Mouse (Mus musculus): ENCODE measurements around the gene Atxn7l2.

Atxn7l2 gene

DNA sequence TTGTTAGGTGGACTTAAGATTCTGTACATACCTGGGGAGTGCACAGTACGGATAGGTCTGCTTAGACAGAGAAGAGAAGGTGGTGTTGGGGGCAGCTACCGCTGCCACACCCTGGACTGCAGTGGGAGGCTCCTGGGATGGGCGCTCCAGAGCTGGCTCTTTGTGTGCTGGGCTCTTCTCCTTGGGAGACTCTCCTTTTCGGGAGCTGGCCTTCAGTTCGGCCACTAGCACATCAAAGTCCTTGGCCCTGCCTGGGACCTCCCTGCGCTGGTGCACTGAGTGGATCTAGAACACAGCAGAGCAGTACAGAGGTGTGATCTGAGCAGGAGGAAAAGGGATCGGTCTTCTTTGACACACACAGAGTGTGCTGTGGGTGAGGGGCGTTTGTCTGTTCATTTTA, 5.1 kb downstream of the Atxn7l2 start:
- DNase-seq (ENCODE audit: low read depth, low spot score) = no peak

DNA sequence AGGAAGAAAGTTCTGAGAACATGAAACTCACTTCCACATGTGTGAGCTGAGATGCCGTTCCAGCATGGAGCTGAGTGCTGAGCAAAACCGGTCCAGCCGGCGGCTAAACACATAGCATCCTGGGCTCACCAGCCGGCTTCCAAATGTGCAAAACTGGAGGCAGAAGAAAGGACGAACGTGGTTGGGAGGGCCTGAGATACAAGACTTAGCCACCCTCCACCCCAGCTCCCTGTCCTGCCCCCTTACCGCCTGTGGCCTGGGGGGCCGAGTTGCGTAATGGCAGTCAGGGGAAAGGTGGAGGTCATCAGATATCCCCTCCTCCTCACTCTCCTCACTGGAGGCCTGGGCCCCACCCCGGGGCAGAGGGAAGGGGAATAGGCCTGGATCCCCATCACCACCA, 6.3 kb downstream of the Atxn7l2 start:
- no peak for DNase-seq (ENCODE audit: low read depth, low spot score)

DNA sequence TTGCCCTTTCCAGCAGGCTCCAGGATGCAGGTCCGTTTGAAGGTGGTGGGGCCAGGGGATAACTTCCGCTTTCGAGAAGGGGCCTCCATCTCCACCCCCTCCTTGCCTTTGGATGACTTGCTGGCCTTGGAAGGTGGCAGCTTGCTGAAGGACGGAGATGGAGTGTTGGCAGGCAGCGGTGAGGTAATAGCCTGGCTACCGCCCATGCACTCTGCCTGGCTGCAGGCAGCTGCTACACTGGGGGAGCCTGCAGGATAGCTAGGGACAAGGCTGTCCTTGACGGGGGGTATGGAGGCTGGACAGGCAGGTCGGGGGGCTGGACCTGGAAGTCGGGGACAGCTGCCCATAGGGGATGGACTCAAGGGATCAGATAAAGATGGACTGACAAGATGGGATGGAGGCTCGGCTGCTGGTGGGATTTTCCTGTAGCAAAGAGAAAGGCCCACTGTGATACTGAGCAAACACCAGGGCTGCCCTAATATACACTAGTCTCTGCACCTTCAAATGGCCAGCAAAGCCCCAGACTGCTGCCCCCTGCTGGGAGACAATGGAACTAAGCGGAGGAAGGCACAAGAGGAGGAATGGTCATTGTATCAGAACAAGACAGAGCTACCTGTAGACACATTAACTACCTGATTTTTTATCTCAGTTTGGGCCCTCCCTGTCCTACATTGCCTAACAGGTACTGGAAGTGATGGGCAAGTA, 7.0 kb downstream of the Atxn7l2 start:
- DNase-seq (ENCODE audit: low read depth, low spot score) = no peak

DNA sequence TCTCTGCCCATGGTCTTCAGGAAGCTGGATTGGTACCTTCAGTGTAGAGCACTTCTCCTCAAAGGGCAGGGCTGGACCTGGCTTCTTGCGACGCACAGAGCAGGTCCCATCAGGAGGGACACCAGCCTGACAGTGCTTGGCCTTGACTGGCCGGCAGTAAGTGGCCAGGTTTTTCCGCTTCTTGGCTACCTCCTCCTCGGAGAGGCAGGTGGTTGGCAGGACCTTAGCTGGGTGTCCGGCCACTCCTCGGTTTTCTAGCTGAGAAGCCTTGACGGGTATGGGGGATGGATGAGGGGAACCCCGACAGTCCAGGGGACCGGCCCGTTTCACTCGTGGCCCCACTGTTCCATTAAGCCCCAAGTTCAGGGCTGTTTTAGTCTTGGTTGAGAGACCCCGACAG, 7.5 kb downstream of the Atxn7l2 start:
- DNase-seq (ENCODE audit: low read depth, low spot score) = no peak

DNA sequence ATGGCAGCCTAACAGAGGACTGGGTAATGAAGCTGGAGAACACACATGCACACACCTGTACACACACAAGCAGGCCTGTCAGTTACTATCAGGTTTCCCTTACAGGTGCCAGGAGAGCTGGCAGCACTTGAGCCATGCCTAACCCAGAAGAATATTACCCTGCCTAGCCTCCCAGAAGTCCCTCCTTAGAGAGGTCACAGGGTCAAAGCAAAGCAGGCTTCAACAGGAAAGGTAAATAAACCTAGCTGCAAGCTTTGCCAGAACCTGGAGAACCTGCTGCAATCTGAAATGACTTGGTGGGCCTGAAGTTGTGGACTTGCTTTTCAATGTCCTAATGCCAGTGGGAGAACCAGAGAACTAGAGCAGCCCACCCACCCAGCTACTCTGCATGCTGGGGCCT, 8.2 kb downstream of the Atxn7l2 start:
- no peak for DNase-seq (ENCODE audit: low read depth, low spot score)

DNA sequence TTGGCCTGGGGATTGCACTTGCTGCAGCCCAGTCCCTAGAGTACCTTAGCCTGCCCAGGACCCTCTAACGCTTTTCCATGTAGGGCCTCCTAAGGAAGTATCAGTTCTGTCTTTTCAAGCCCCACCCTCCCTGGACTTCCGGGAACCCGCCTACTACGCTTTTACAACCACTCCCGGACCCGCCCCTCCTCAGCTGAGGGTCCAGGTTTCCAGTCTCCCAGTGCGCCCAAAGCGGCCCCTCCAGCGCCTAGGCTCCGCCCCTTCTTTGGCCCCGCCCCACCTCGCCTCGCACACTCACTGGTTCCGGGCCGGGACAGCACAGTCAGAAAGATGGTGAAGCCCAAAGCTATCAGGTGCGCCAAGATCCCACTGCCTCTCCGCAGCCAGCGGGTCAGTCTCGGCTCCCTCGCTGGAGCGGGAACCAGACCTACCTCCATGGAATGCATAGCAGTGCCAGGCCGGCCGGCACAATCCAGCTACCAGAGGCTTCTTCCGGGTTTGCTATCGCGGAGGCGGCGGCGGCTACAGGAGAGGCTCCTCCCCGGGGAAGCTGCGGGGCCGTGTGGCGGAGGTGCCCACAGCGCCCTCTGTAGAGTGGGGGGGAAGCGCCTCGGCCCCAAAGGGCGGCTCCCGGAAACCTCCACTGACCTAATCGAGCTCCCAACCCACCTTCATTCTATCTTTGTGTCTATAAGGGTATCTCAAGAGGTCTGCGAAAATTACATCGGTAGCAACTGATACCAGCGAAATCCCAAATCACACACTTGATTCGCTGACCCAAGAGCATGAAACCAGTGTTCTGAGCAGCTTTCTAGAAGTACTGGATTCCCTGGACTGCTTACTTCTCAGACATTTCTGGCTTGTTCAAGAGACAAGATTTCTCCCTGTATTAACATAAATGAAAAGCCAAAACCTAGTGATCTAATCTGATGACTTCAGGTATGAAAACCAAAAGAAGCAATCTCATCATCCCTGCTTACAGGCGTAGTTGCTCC, 10.1 kb downstream of the Atxn7l2 start, which contains the start of gene Cyb561d1:
TSS of gene Cyb561d1 (minus strand) at position 884 of the 995 bp plus-strand sequence.
- no peak for DNase-seq (ENCODE audit: low read depth, low spot score)

DNA sequence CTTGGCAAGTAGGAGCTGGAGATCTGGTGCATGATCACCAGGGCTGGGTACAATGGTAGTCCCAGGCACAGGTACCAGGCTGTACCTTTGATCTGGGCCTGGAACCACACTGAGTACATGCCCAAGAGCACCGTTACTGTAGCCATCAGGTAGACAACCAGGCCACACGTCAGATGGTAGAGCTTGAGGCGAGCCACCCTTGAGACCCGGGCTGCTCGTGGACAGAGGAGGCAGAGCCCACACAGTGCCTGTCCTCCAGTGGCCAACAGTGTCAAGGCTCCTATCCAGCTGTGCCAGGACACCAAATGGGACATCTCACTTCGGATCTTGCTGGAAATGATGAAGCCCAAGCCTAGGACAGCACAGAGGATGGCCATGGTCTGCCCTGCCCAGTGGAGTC, 11.5 kb downstream of the Atxn7l2 start:
- DNase-seq (ENCODE audit: low read depth, low spot score) = no peak

DNA sequence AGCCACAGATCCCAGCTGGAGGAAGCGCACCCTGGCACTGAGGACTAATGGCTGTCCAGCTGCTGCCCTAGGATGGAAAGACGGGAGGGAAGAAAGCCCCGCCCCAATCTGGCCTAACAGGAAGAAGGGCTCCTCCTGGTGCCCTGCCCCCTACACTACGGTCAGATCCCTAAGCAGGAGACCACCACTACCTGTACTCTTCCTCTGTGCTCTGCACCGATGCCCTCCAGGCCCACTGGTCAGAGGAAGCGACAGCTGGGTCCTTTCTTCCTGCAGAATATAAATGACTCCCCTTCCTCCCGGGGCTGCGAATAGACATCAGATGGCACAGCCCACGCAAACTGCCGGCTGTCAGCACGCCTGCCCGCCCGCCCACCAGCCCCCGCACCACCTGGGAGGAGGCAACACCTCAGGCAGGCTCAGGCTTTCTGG, 13.7 kb downstream of the Atxn7l2 start:
- DNase-seq (ENCODE audit: low read depth, low spot score) = no peak

DNA sequence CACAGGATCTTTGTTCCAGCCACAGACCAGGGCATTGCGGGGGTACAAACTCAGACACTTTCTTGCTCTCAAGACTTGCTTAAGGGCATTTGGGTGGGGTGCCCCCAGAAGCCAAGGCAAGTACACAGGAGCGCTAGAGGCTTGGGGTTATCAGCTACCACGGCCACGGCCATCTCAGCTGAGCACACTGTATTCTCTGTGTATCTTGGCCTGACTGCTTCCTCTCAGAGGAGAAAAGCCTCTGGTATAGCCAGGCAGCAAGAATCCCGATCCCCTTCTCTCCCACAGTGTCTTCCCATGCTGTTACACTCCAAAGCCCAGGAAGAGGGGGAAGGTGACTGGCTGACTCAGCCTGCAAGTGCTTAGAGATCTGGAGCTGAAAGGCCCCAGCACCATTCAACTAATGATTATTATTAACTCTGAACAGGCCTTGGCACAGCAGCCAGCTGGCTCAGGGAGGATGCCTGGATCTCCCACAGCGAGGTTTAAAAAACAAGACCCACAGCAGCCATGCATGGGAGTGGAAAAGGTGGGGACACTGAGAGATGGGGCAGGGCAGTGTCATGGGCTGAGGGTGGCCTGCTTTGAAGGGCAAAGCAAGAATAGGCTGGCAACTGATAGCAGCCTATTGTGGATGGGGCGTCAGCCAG, 14.7 kb downstream of the Atxn7l2 start:
- no peak for DNase-seq (ENCODE audit: low read depth, low spot score)

DNA sequence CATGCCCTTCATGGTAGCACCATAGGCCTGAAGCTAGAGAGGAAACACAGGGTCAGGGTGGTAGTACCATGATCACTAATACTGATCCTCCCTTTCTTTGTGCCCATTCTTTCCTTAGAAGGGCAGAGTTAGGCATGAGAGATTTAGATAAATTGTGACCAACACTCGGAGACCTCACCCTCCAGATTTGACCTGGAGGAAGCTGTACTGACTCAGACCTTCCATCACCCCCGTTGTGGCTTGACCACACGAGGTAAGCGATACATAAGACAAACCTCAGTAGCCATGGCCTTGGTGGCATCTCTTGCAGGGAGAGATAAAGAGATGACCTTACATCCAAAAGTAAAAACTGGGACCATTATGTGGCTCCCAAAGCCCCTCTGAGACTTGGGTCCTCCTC, 15.4 kb downstream of the Atxn7l2 start:
- DNase-seq (ENCODE audit: low read depth, low spot score) = no peak

DNA sequence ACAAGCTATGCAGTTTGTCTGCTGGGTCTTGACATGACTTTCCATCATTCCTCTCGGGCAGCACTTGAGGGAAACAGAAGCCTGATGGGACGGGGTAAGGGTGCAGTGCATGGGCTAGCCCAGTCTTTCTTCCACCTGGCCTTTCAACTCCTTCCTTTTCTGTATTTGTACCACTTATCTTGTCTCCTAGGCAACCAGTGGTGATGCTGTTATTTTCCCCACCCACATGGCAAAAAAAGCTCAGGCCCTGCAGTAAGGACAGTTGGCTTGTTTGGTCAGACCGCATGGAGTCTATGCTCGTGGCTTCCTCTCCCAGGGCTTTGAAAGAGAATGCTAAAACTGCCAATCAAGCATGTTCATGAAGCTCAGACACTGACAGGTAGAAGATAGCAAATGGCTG, 17.0 kb downstream of the Atxn7l2 start:
- no peak for DNase-seq (ENCODE audit: low read depth, low spot score)

DNA sequence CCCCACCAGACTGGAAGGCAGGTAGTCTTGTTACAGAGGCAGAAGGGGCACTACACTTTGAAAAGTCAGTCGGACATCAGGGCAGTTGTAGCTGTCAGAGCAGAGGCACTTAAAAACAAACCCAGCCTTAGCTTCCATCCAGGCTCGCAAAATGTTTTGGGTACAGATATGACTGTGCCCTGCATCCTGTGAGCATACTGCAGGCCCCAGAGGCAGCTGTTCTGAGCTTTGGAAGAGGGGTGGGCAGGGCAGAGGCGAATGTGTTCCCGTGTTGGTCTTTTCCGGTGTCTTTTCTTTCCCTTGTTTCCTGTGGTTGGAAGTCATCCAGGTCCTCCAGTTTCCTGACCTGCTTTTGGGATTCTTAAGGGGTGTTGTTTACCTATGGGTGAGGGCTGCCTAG, 20.8 kb downstream of the Atxn7l2 start:
- no peak for DNase-seq (ENCODE audit: low read depth, low spot score)

DNA sequence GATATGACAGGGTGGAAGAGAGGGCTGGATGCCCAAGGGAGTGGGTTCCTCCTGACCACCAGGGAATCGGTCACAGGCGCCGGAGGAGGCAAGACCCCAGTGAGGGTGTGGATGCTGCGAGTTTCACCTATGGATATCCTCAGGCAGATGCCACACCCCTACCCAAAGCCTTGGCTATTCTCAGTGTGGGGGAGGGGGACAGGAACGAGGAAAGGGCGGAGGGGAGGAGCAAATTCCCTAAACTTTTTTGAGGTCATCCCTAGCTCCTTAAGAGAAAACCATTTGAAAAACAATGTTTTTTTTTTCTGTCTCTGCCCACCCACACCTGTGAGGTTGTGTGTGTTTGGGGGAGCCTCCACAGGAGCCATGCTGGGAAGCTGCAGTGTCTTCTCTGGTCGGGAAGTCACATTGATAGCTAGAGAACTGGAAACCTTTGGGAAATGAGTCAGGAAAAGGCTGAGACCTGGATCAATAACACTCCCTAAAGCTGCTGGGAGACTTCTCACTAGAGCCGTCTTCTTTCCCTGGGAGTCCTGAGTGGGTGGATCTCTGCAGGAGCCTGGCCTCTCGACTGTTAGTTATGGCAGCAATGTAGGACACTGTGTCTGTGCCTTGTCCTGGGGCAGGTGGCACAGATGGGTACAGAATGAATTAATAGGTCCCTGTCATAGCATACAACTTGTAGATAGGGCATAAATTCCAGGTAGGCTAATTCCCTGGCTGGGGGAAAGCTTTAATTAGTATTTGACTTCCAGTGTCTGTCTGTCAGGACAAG, 21.8 kb downstream of the Atxn7l2 start:
- DNase-seq (ENCODE audit: low read depth, low spot score) = no peak

DNA sequence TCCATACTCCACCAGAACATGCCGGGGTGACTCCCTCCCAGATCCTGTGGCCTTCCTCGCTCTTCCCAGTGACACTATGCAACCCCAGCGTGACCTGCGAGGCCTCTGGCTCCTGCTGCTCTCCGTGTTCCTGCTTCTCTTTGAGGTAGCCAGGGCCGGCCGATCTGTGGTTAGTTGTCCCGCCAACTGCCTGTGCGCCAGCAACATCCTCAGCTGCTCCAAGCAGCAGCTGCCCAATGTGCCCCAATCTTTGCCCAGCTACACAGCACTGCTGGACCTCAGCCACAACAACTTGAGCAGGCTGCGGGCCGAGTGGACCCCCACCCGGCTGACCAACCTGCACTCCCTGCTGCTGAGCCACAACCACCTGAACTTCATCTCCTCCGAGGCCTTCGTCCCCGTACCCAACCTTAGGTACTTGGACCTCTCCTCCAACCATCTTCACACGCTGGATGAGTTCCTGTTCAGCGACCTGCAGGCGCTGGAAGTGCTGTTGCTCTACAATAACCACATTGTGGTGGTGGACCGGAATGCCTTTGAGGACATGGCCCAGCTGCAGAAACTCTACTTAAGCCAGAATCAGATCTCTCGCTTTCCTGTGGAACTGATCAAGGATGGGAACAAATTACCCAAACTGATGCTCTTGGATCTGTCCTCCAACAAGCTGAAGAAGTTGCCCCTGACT, 23.5 kb downstream of the Atxn7l2 start:
- no peak for DNase-seq (ENCODE audit: low read depth, low spot score)

DNA sequence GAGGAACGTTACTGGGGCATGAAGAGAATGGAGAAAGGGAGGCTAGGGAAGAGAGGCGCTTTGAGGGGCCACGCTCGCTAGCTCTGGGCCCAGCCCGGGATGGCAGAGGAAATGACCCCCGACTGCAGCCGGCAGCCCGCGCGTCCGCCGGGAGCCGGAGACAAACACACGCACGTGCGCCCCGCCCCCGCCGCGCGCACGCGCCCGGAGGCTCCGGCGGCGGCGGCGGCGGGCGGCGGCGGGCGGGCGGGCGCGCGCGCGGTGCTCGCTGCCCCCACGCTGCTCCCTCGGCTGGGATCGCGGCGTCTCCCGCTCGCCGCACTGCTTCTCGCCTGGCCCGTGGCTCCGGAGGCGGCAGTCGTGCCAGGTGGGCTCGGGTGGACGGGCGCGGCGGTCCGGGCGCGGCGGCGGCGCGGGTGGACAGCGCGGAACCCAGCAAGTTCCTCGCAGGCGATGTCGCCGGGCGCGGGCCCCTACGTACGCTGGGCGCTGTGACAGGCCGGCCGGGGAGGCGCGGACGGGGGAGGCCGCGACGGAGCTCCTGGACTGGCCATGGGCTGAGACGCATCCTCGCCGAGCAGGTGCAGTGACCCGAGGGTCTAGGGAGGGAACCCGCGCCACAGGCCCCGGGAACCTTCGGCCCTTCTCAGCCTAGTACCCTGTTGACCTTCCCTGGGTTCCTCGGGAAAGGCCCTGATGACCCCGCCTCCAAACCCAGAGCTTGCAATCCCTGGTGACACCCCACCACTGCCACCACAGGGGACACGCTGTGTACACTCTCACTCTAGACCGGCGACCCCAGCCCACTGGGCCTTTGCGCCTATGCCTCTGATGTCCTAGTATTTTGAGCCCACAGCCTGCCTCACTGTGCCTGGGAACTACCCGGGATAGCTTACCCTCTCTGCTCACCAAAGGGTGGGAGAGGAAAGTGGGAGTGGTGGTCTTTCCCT, 24.4 kb downstream of the Atxn7l2 start, which contains the start of gene Amigo1:
TSS of gene Amigo1 (plus strand) at position 238 of the 950 bp plus-strand sequence.
- no peak for DNase-seq (ENCODE audit: low read depth, low spot score)

DNA sequence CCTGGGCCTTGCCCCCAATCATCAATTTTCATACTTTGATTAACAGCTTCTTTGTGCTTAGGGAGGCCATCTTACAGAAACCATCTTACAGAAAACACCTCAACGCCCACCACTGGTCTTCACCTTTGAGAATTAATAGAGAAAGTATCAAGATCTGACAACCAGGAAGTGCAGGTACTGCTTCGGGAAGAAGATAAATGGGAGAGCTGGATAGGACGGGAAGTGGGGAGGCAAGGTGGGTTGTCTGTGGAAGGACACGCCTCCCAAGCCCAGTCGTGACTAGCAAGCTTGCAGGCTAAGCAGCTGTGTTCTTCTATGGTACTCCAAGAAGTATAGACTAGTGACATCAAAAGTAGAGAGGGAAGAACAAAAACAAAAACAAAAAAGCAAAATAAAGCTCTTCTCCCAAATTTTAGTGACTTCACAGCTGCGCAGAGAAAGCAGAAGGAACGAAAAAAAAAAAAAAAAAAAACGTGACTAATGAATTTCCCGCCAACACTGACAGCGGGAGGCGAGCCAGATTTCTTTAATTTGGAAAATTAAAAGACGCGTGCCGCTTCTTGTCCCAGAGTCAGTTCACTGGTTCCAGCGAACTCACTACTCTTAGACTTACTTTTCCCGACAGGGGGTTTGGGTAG, 25.2 kb downstream of the Atxn7l2 start:
- no peak for DNase-seq (ENCODE audit: low read depth, low spot score)

DNA sequence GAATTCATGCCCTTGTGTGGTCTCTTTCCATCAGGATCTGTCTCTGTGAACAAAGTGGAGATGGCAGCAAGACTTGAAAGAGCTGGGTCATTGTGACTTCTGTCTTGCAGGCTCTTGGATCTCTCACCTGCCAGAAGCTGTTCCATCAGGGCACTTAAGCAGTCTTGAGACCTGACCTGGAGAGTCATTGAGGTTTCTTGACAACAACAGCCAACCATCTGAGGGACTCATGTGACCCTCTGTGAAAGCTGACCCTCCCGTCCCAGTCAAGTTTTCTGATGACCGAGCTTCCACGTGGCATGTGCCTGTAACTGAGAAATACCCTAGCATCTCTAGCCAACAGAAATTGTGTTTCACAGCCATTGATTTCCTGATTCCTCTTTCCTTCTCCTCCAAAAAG, 26.0 kb downstream of the Atxn7l2 start:
- DNase-seq (ENCODE audit: low read depth, low spot score) = no peak

DNA sequence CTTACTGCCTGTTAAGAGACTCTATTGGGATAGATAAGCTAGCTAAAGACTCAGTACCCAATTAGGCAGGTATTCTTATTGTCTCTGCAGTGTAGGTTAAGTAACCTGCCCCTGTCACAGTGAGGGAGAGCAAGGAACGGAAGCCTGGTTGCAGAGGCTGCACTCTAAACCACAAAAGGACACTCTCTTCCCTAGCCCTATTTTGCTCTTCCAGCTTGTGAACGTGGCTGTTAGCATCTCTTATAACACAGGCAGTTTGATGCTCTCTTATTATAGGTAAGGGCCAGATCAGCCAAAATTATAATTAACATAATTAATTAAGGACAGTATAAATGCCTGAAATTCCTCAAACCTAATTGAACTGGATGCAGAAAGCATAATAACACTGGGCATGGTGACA, 30.2 kb downstream of the Atxn7l2 start:
- DNase-seq (ENCODE audit: low read depth, low spot score) = no peak
